Mouse (Mus musculus) heart, embryonic 14.5 days (tissue): ENCODE data around the gene D930020B18Rik. TPM values are rescaled to one million over a fixed set of nuclear protein-coding genes. Genes with fewer than 3 reads are reported as not detected.

Experiments used
- ATAC-seq: fragments of 200-750 bp; cut with Nextera tagmentation; 2 replicates; pipeline ENCODE4 v1.8.0; 2017; ENCODE audit warnings: low read depth, moderate TSS enrichment; ENCODE audit not compliant: insufficient number of reproducible peaks, insufficient read depth, low FRiP score
- H3K27ac ChIP-seq, 2 experiments: fragments of 200-500 bp in 1 of 2; fragments of 300-500 bp in 1 of 2; sonication (generic) in 1 of 2; replicated peaks in 1 of 2; 2 replicates each; pipeline ENCODE4 v1.5.1; 2012 to 2014; ENCODE audit warnings: low read depth in 2 of 2, low read length in 2 of 2, control low read depth in 1 of 2, mild to moderate bottlenecking in 1 of 2, mixed read lengths in 1 of 2; ENCODE audit not compliant: control insufficient read depth in 1 of 2, insufficient read depth in 1 of 2
- H3K27me3 ChIP-seq: fragments of 300-500 bp; sonication (generic); 2 replicates; pipeline ENCODE4 v1.6.1; 2014; ENCODE audit warnings: mild to moderate bottlenecking, low read length, control low read depth; ENCODE audit not compliant: control insufficient read depth, insufficient read depth
- H3K36me3 ChIP-seq: fragments of 300-500 bp; sonication (generic); 2 replicates; pipeline ENCODE4 v1.6.1; 2014; ENCODE audit warnings: mild to moderate bottlenecking, control low read depth, low read length, mixed read lengths; ENCODE audit not compliant: control insufficient read depth, insufficient read depth
- H3K4me1 ChIP-seq, 2 experiments: fragments of 200-500 bp in 1 of 2; fragments of 300-500 bp in 1 of 2; sonication (generic) in 1 of 2; 2 replicates each; pipeline ENCODE4 v1.6.1; 2012 to 2014; ENCODE audit warnings: low read length in 2 of 2, control low read depth in 1 of 2, mixed read lengths in 1 of 2; ENCODE audit not compliant: control insufficient read depth in 2 of 2, insufficient read depth in 2 of 2
- H3K4me2 ChIP-seq: fragments of 300-500 bp; sonication (generic); 2 replicates; pipeline ENCODE4 v1.6.1; 2014; ENCODE audit warnings: mild to moderate bottlenecking, low read length
- H3K4me3 ChIP-seq, 2 experiments: fragments of 200-500 bp in 1 of 2; fragments of 300-500 bp in 1 of 2; sonication (generic) in 1 of 2; 2 replicates each; pipeline ENCODE4 v1.5.1; 2012 to 2014; ENCODE audit warnings: low read length in 2 of 2, mild to moderate bottlenecking in 2 of 2, control low read depth in 1 of 2, low read depth in 1 of 2, moderate library complexity in 1 of 2; ENCODE audit not compliant: control insufficient read depth in 1 of 2, insufficient read depth in 1 of 2
- H3K9ac ChIP-seq: fragments of 300-500 bp; sonication (generic); 2 replicates; pipeline ENCODE4 v1.6.1; 2014; ENCODE audit warnings: mild to moderate bottlenecking, low read length
- H3K9me3 ChIP-seq: fragments of 300-500 bp; sonication (generic); 2 replicates; pipeline ENCODE4 v1.6.1; 2016; ENCODE audit warnings: low read length, control low read depth; ENCODE audit not compliant: control insufficient read depth
- WGBS: fragments of 180-500 bp; shearing (Covaris S2); extraction: QIAGEN DNeasy Blood & Tissue Kit; methylation state at CpG from one replicate; pipeline ENCODE4 v1.1.7; 2014; 5-methylcytosine and 5-hydroxymethylcytosine counted together
- polyA plus RNA-seq: library from polyadenylated mRNA; unstranded; fragments of >200 nt; fragmentation: Nextera tagmentation; extraction: Ambion mirVana; gene quantifications from 2 replicates; pipeline ENCODE4 v1.2.1, GENCODE M21; 2014

D930020B18Rik gene
- polyA plus RNA-seq, 1 experiment from 2014 or later: not detected

DNA sequence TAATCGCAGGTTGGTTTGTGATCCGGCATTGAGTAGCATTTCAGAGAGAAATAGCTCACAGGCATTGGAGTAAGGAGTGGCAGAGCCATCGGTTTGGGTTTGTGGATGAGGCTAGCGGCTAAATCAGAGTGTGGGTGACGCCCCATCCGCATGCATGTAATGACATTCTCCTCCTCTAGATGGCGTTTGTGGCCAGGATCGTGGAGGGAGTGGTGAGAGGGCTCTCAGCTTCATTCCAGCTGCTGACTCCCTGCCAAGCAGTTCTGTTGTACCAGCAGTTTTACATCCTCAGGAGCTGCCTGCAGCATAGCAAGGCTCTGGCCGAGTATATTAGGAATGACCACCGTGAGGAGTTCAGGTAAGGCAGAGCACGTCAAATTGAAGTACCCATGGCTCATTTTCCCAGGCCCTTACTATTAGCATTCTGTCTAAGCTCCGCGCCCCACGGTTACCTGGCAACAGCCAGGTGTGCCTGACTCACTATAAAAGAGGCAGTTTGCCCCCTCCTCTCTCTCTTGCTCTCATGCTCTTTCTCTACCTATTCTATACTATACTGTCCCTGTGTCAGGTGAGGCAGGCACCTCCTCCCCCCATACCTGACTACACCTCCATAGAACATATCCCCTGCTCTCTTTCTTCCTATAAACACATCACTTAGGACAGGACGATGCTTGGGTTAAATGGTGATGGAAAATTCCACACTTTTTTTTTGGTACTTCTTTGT, 48.4 kb downstream of the D930020B18Rik start:
- H3K27me3 ChIP-seq: no peaks in the 10 kb centered on the region; the same call in 1 of the 2 replicates
- peak; percentile 38; the same call in 1 of the 2 replicates for ATAC-seq
- no peaks in the 10 kb centered on the region for H3K9me3 ChIP-seq
- H3K4me1 ChIP-seq: no peaks in the 10 kb centered on the region
- no peak overlapping the region for H3K27ac ChIP-seq
- 21% methylated on average over 15 of the region's 15 CpGs for WGBS
- H3K36me3 ChIP-seq: no peaks in the 10 kb centered on the region
- H3K9ac ChIP-seq: no peak overlapping the region
- H3K4me2 ChIP-seq: no peak overlapping the region
- no peak overlapping the region for H3K4me3 ChIP-seq

DNA sequence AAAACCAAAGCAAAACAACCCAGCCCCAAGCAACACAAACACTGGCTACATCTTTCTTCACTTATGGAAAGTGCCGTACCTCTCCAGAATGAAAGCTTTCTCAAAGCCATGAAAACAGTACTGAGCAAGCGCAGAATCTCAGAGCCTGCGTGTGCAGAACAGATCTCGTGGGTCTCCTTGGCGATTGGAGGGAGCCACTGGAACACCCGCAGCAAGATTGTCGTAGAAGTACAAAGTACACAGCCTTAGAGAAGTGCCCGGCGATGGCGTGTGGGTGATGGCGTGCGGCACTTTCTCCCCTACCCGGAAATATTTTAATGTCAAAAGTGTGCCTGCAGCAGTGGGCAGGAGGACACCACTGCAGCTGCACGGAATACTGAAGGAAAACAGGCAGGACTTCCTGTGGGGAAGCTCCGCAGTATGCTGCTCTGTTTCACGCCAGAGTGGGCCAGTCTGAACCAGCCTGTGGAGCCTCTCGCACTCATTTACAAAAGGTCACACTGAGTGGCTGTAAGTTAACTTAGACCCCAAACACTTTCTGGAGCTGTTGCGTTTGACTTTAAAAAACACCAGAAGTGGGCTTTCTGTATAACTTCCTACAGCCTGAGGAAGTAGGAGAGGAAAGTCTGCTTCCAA, 51.7 kb downstream of the D930020B18Rik start:
- Histone ChIP-seq H3K27ac (no peak overlapping the region), H3K9me3 (peaks cover 3% of the 10 kb centered on the region; the same call in 1 of the 2 replicates), H3K9ac (peak overlapping the region; percentile 52), H3K27me3 (no peaks in the 10 kb centered on the region; the same call in 1 of the 2 replicates), H3K4me1 (no peaks in the 10 kb centered on the region), H3K4me3 (peak overlapping the region; percentile 22 to 31), H3K36me3 (no peaks in the 10 kb centered on the region), H3K4me2 (peak overlapping the region; percentile 61)
- no peak for ATAC-seq
- WGBS: 41% methylated on average over 18 of the region's 18 CpGs

DNA sequence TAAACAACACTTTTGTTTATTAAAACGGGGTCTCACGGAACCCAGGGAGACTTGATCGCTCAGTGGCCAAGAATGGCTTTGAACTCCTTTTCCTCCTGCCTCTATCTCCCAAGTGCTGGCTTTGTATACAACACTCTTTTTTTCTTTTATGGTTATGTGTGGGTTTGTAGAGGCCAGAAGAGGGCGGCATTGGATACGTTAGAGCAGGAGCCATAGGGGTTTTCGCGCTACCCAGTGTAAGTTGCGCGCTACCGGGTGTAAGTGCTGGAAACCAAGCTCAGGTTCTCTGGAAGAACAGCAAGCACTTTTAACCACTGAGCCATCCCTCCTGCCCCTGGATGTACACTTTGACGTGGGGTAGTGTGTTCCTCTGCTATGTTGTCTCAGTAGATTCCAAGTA, 53.2 kb downstream of the D930020B18Rik start:
- H3K4me2 ChIP-seq: no peak overlapping the region
- H3K9ac ChIP-seq: no peak overlapping the region
- H3K36me3 ChIP-seq: no peaks in the 10 kb centered on the region
- no peak overlapping the region for H3K4me3 ChIP-seq
- H3K27me3 ChIP-seq: no peaks in the 10 kb centered on the region
- 80% methylated on average over 11 of the region's 11 CpGs for WGBS
- H3K27ac ChIP-seq: no peak overlapping the region
- peaks cover 3% of the 10 kb centered on the region; the same call in 1 of the 2 replicates for H3K9me3 ChIP-seq
- H3K4me1 ChIP-seq: no peaks in the 10 kb centered on the region
- ATAC-seq: no peak

DNA sequence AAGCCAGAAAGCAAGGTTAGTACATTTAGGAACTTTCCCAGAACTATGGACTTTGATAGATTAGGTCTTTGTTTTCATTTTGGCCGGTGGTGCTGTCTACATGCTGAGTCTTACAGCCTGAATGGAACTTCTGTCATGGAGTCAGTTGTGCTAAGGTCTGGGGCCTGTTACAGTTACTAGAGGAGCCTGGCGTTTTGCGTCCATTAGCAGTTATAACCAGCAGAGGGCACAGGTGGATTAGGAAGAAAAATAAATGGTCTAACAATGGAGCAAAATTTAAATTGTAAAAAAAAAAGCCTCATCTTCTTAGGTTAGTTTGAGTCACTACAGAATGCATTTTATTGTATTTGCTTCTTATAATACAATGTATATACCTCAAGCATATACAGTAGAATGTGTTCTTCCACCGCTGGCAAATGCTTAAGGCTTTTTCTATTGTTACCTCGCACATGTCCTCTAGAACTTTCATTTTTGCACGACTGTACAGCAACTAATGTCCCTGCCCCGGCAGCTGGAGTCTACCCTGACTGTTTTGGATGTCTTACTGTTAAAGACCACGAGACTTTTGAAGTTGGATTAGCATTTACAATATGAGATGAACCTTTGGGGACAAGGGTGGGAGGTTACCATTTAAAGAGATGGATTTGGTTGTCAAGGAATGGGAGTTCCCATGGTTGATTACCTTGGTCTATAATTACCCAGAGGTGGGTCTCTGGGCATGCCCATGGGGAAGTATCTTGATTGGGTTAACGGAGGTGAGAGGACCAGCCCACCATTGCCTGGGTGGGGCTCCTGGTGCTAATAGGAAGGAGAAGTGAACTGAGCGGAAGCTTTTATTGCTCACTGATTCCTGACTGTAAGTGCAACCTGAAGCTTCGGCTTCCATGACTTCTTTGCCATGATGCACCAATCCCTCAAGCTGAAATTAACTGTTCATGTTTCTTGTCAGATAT, 60.2 kb downstream of the D930020B18Rik start:
- WGBS: 54% methylated on average over 11 of the region's 11 CpGs
- no peak overlapping the region for H3K4me3 ChIP-seq
- no peaks in the 10 kb centered on the region; the same call in 1 of the 2 replicates for H3K27me3 ChIP-seq
- H3K27ac ChIP-seq: no peak overlapping the region
- no peak for ATAC-seq
- H3K9me3 ChIP-seq: peaks cover 3% of the 10 kb centered on the region; the same call in 1 of the 2 replicates
- no peaks in the 10 kb centered on the region for H3K36me3 ChIP-seq
- H3K4me1 ChIP-seq: no peaks in the 10 kb centered on the region
- no peak overlapping the region for H3K4me2 ChIP-seq
- no peak overlapping the region for H3K9ac ChIP-seq

DNA sequence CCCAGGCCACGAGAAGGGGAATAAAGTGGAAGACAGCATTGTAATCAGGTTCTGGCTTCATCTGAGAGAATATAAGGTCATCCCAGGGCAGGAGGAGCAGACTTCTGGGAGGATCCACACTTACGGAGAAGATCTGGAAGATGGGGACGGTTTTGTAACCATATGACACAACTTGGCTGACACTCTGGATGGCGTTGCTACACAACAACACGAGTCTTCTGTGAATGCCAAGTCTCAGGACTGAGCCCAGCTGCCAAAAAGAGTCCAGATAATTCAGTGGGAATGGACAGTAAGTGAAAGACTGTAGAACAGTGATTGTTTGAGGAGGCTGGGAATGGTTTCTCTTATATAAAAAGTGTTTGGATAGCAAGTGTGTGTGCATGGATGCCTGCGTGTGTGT, 62.2 kb downstream of the D930020B18Rik start:
- Histone ChIP-seq H3K4me1 (no peaks in the 10 kb centered on the region), H3K4me3 (no peak overlapping the region), H3K4me2 (no peak overlapping the region), H3K9ac (no peak overlapping the region), H3K36me3 (no peaks in the 10 kb centered on the region), H3K27ac (no peak overlapping the region), H3K27me3 (no peaks in the 10 kb centered on the region; the same call in 1 of the 2 replicates), H3K9me3 (no peaks in the 10 kb centered on the region)
- no peak for ATAC-seq
- WGBS: 79% methylated on average over 6 of the region's 6 CpGs

DNA sequence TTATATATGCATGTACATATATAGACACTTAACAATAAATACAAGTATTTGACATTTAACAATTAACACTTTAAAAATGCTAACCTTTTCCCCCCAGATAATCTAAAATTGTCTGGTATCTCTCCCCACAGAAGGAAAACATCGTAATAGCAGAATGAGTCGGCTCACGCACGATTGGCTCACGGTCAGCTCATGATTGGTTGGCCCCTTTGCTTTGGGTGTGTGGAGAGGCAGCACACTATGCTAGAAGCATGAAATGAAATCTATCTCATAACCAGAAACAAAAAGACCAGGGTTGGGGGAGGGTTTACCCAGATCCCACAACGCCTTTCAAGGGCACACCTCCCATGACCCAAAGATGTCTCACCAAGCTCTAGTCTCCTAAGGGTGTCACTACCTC, 63.5 kb downstream of the D930020B18Rik start:
- 78% methylated on average over 6 of the region's 6 CpGs for WGBS
- Histone ChIP-seq H3K4me2 (no peak overlapping the region), H3K4me3 (no peak overlapping the region), H3K36me3 (no peaks in the 10 kb centered on the region), H3K9ac (no peak overlapping the region), H3K27me3 (no peaks in the 10 kb centered on the region; the same call in 1 of the 2 replicates), H3K9me3 (no peaks in the 10 kb centered on the region), H3K27ac (no peak overlapping the region), H3K4me1 (no peaks in the 10 kb centered on the region)
- ATAC-seq: no peak

DNA sequence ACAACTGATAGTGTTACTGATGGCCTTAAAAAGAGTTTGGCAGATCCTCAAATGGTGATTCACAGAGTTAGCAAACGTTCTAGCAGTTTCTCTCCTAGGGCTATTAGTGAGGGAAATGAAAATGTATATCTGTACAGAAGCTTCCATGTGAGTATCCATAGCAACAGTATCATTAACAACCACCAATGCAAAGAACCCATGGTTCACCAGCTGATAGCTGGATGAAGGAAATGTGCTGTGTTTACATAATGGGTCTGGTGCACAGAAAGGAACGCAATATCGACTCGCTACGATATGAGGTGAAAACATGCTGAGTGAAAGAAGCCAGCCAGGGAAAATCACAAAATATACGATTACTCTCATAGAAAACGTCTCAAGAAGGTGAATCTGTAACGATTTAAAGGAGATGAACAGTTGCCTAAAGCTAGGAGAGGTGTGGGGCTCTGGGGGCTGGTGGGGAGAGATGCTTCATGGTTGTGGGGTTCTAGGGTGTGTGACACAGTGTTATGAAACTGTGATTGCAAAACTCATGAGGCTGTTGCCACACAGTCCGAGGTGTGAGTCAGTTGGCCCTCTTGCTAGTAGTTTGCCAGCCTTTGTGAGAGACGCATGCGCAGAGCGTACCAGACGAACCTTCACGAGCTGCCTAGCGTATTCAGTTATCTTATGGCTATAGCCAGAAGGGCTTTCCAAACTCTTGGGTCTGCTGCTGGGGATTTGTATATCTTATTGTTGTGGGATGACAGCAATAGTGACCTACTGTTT, 64.2 kb downstream of the D930020B18Rik start:
- H3K36me3 ChIP-seq: no peaks in the 10 kb centered on the region
- H3K9me3 ChIP-seq: no peaks in the 10 kb centered on the region
- no peak overlapping the region for H3K27ac ChIP-seq
- H3K4me2 ChIP-seq: no peak overlapping the region
- H3K4me3 ChIP-seq: no peak overlapping the region
- no peaks in the 10 kb centered on the region for H3K4me1 ChIP-seq
- no peak overlapping the region for H3K9ac ChIP-seq
- WGBS: 73% methylated on average over 15 of the region's 15 CpGs
- ATAC-seq: no peak
- no peaks in the 10 kb centered on the region; the same call in 1 of the 2 replicates for H3K27me3 ChIP-seq
